In genomic region chr10:43980080-43980479, GRCm38 (mm10) we compare ENCODE assay signal across 28 mouse cellular contexts.
DNase-seq lines count a peak whose midpoint lies in the region; ATAC-seq and TF ChIP-seq lines count a peak whose summit lies in the region.
"Had no signal": no experiment of that assay in that cellular context is flagged by ENCODE, and none has a peak within 500 bp of the region (broad histone marks: within the 10 kb centered on the region; RNA-seq: fewer than 3 reads in every experiment).

No protein-coding gene starts in this region.

- peak; percentile 31; the same call in 1 of the 2 replicates for ATAC-seq in lung, embryonic 15.5 days (ENCODE audit: borderline replicate concordance, extremely low read depth, low FRiP score, low TSS enrichment)
- ATAC-seq in intestine, postnatal 0 days: peak; percentile 55
- ATAC-seq: forebrain, embryonic 14.5 days; lung, postnatal 0 days; midbrain, embryonic 15.5 days had no signal

- no peaks in the 10 kb centered on the region for H3K27me3 ChIP-seq in lung, embryonic 15.5 days
- H3K27me3 ChIP-seq in intestine, postnatal 0 days (replicated peaks; ENCODE audit: control insufficient read depth, insufficient read depth, low read length): no peaks in the 10 kb centered on the region
- no peaks in the 10 kb centered on the region for H3K27me3 ChIP-seq in small intestine, adult 2 months (ENCODE audit: control insufficient read depth, insufficient read depth, low read length)
- H3K27me3 ChIP-seq: embryonic facial prominence, embryonic 12.5 days; hindbrain, embryonic 15.5 days; limb, embryonic 12.5 days; midbrain, embryonic 15.5 days had no signal

- no peak for TF ChIP-seq CTCF in intestine, postnatal 0 days (IDR thresholded peaks at IDR 0.05; ENCODE audit: low read depth)
- TF ChIP-seq CTCF in small intestine, adult 2 months (IDR thresholded peaks at IDR 0.05; ENCODE audit: extremely low read depth, insufficient read length, insufficient replicate concordance, low read depth, low read length): no peak

- intact Hi-C loops in gastrocnemius, postnatal 36 days (cut with DNase I): no loop called here

- H3K9me3 ChIP-seq in lung, embryonic 15.5 days: no peaks in the 10 kb centered on the region
- no peaks in the 10 kb centered on the region for H3K9me3 ChIP-seq in intestine, postnatal 0 days (ENCODE audit: control insufficient read depth)
- H3K9me3 ChIP-seq: embryonic facial prominence, embryonic 12.5 days; hindbrain, embryonic 10.5 days; hindbrain, embryonic 15.5 days; limb, embryonic 12.5 days; midbrain, embryonic 10.5 days; midbrain, embryonic 15.5 days had no signal

- H3K27ac ChIP-seq in lung, embryonic 15.5 days: no peak overlapping the region
- H3K27ac ChIP-seq in intestine, postnatal 0 days (ENCODE audit: low read depth, low read length): no peak overlapping the region
- peak overlapping the region; percentile 76 for H3K27ac ChIP-seq in small intestine, adult 2 months (ENCODE audit: insufficient read depth, low read depth, low read length)
- H3K27ac ChIP-seq: embryonic facial prominence, embryonic 12.5 days; hindbrain, embryonic 10.5 days; hindbrain, embryonic 15.5 days; limb, embryonic 12.5 days; macrophage; midbrain, embryonic 10.5 days; midbrain, embryonic 15.5 days had no signal

- no peak overlapping the region for H3K9ac ChIP-seq in lung, embryonic 15.5 days
- H3K9ac ChIP-seq in intestine, postnatal 0 days (ENCODE audit: low read depth, low read length): no peak overlapping the region
- H3K9ac ChIP-seq: embryonic facial prominence, embryonic 12.5 days; hindbrain, embryonic 15.5 days; limb, embryonic 12.5 days; midbrain, embryonic 15.5 days had no signal

- 41% methylated on average over 1 of the region's 1 CpGs for WGBS in lung, embryonic 15.5 days
- WGBS in intestine, postnatal 0 days: 17% methylated on average over 1 of the region's 1 CpGs
- 15% methylated on average over 1 of the region's 1 CpGs for WGBS in small intestine, adult 2 months

- H3K4me3 ChIP-seq in lung, embryonic 15.5 days: no peak overlapping the region
- no peak overlapping the region for H3K4me3 ChIP-seq in intestine, postnatal 0 days (ENCODE audit: low read depth, low read length)
- no peak overlapping the region for H3K4me3 ChIP-seq in small intestine, adult 2 months (ENCODE audit: low read depth, low read length)
- H3K4me3 ChIP-seq: embryonic facial prominence, embryonic 12.5 days; hindbrain, embryonic 10.5 days; hindbrain, embryonic 15.5 days; limb, embryonic 12.5 days; midbrain, embryonic 10.5 days; midbrain, embryonic 15.5 days had no signal

- H3K4me1 ChIP-seq in lung, embryonic 15.5 days: no peaks in the 10 kb centered on the region
- no peaks in the 10 kb centered on the region for H3K4me1 ChIP-seq in intestine, postnatal 0 days (replicated peaks; ENCODE audit: control insufficient read depth, insufficient read depth, low read length)
- H3K4me1 ChIP-seq in small intestine, adult 2 months (ENCODE audit: control insufficient read depth, insufficient read depth, insufficient read length, low read length): peaks cover 27% of the 10 kb centered on the region
- H3K4me1 ChIP-seq: embryonic facial prominence, embryonic 12.5 days; hindbrain, embryonic 10.5 days; hindbrain, embryonic 15.5 days; limb, embryonic 12.5 days; midbrain, embryonic 10.5 days; midbrain, embryonic 15.5 days had no signal

- DNase-seq in lung, postnatal 25 days (ENCODE audit: low spot score): no peak
- DNase-seq in adipocyte (ENCODE audit: low spot score): peak; percentile 36
- DNase-seq in kidney, adult 9 months: no peak
- no peak for DNase-seq in layer of hippocampus, adult 9-11 months
- DNase-seq in gastrocnemius, postnatal 36 days: no peak
- DNase-seq: adrenal gland, postnatal 25 days; cerebellum, adult 11-12 months; cerebellum, adult 9-11 months; embryo, embryonic 11 days; gastrocnemius, postnatal 25 days; heart, postnatal 14 days; kidney, adult 11 months; kidney, postnatal 36 days; right cerebral cortex, adult 18-20 months; right cerebral cortex, postnatal 4 days had no signal

- no peak overlapping the region for H3K4me2 ChIP-seq in lung, embryonic 15.5 days
- H3K4me2 ChIP-seq in intestine, postnatal 0 days (replicated peaks; ENCODE audit: low read depth): no peak overlapping the region
- H3K4me2 ChIP-seq: embryonic facial prominence, embryonic 12.5 days; hindbrain, embryonic 15.5 days; limb, embryonic 12.5 days; liver, embryonic 11.5 days; midbrain, embryonic 15.5 days had no signal

- TF ChIP-seq POLR2A in small intestine, adult 2 months (IDR thresholded peaks at IDR 0.05; ENCODE audit: low read depth, low read length): no peak

- no peaks in the 10 kb centered on the region for H3K36me3 ChIP-seq in lung, embryonic 15.5 days
- no peaks in the 10 kb centered on the region for H3K36me3 ChIP-seq in intestine, postnatal 0 days (ENCODE audit: control insufficient read depth, insufficient read depth)
- peaks cover 7% of the 10 kb centered on the region for H3K36me3 ChIP-seq in small intestine, adult 2 months (ENCODE audit: control insufficient read depth, insufficient read depth, low read length)
- H3K36me3 ChIP-seq: embryonic facial prominence, embryonic 12.5 days; hindbrain, embryonic 10.5 days; hindbrain, embryonic 15.5 days; limb, embryonic 12.5 days; midbrain, embryonic 10.5 days; midbrain, embryonic 15.5 days had no signal
